8 mouse cellular contexts compared by ENCODE assay signal in genomic region chr17:47834482-47834767, GRCm38 (mm10). TPM values are rescaled to one million over a fixed set of nuclear protein-coding genes. Genes with fewer than 3 reads are reported as not detected.
DNase-seq lines count a peak whose midpoint lies in the region; ATAC-seq and TF ChIP-seq lines count a peak whose summit lies in the region.

Gene Mdfi (minus strand): TSS chr17:47834691.

- H3K9me3 ChIP-seq in E14TG2a.4 (ENCODE audit: low read length), result peaks cover 16% of the 10 kb centered on the region
- no peaks in the 10 kb centered on the region for H3K9me3 ChIP-seq in heart, embryonic 16.5 days (replicated peaks; ENCODE audit: control insufficient read depth, low read length)
- no peaks in the 10 kb centered on the region for H3K9me3 ChIP-seq in stomach, embryonic 16.5 days (replicated peaks; ENCODE audit: control insufficient read depth, low read length)

- peaks cover 86% of the 10 kb centered on the region for H3K27me3 ChIP-seq in E14TG2a.4 (ENCODE audit: insufficient read depth, low read length)
- 0 out of 2 replicates have a peak, but pooled peaks cover 2% of the 10 kb centered on the region for H3K27me3 ChIP-seq in heart, embryonic 16.5 days (ENCODE audit: control insufficient read depth, insufficient read depth, low read length)
- H3K27me3 ChIP-seq in stomach, embryonic 16.5 days (ENCODE audit: control insufficient read depth, insufficient read depth, low read length), result no peaks in the 10 kb centered on the region

- H3K36me3 ChIP-seq in E14TG2a.4 (ENCODE audit: insufficient read depth, low read length), result no peaks in the 10 kb centered on the region
- H3K36me3 ChIP-seq in heart, embryonic 16.5 days (ENCODE audit: control insufficient read depth, insufficient read depth), result no peaks in the 10 kb centered on the region
- no peaks in the 10 kb centered on the region for H3K36me3 ChIP-seq in stomach, embryonic 16.5 days (ENCODE audit: control insufficient read depth, insufficient read depth, low read length)

- peak within 1 kb of the TSS; percentile 84 for H3K27ac ChIP-seq in heart, embryonic 16.5 days (ENCODE audit: low read length)
- peak within 1 kb of the TSS; percentile 82 for H3K27ac ChIP-seq in stomach, embryonic 16.5 days (ENCODE audit: low read length)

- H3K4me3 ChIP-seq in E14TG2a.4 (replicated peaks; ENCODE audit: low read length), result peak within 1 kb of the TSS; percentile 84
- H3K4me3 ChIP-seq in heart, embryonic 16.5 days (ENCODE audit: low read length), result peak within 1 kb of the TSS; percentile 87
- peak within 1 kb of the TSS; percentile 70 for H3K4me3 ChIP-seq in stomach, embryonic 16.5 days (replicated peaks; ENCODE audit: low read length)

- peak within 1 kb of the TSS; percentile 94 for H3K4me2 ChIP-seq in heart, embryonic 16.5 days (ENCODE audit: low read depth, low read length)
- peak within 1 kb of the TSS; percentile 79 for H3K4me2 ChIP-seq in stomach, embryonic 16.5 days (ENCODE audit: low read depth, low read length)

- peak within 1 kb of the TSS; percentile 90 for H3K9ac ChIP-seq in heart, embryonic 16.5 days (ENCODE audit: low read length)
- peak within 1 kb of the TSS; percentile 80 for H3K9ac ChIP-seq in stomach, embryonic 16.5 days (ENCODE audit: low read length)

- TF ChIP-seq CTCF in E14TG2a.4 (conservative IDR thresholded peaks at IDR 0.05; ENCODE audit: low read length), result no peak

- WGBS in heart, embryonic 16.5 days, result 6% methylated on average over 18 of the region's 18 CpGs
- 7% methylated on average over 18 of the region's 18 CpGs for WGBS in stomach, embryonic 16.5 days

- DNase-seq in adrenal gland, adult 2 months, result peak; percentile 27
- no peak for DNase-seq in adrenal gland, postnatal 10 days
- peak; percentile 33 to 60 for DNase-seq in lung, adult 18-20 months
- DNase-seq in MN1 (ENCODE audit: low spot score), result no peak
- DNase-seq in cerebellum, postnatal 14 days, result no peak

- peaks cover 49% of the 10 kb centered on the region for H3K4me1 ChIP-seq in E14TG2a.4 (replicated peaks; ENCODE audit: low read depth, low read length)
- H3K4me1 ChIP-seq in heart, embryonic 16.5 days (ENCODE audit: control insufficient read depth, insufficient read depth, low read length), result peaks cover 30% of the 10 kb centered on the region
- peaks cover 28% of the 10 kb centered on the region for H3K4me1 ChIP-seq in stomach, embryonic 16.5 days (ENCODE audit: control insufficient read depth, insufficient read depth, low read length)

- no peak for ATAC-seq in heart, embryonic 16.5 days (replicated peaks; ENCODE audit: extremely low read depth, insufficient read depth, low FRiP score)
- ATAC-seq in stomach, embryonic 16.5 days (ENCODE audit: insufficient read depth, low FRiP score), result peak; percentile 29

RNA-seq across cellular contexts. Expression of gene Mdfi, which starts in this region (rescaled TPM):
- 1 to 10 TPM; 1.2 to 2.1 TPM for total RNA-seq in adrenal gland, adult 2 months (2021)
- 15.8 and 24.2 TPM in 2 replicates for polyA plus RNA-seq in adrenal gland, adult 2 months (2012; rRNA removed)
- total RNA-seq in adrenal gland, postnatal 10 days (2021), result 1 to 10 TPM; 4.2 to 5.3 TPM
- polyA plus RNA-seq in heart, embryonic 16.5 days (2015; fragmentation: Nextera tagmentation; extraction: Ambion mirVana), result 9.7 and 10.7 TPM in 2 replicates
- 10.4 and 11.2 TPM in 2 replicates for polyA plus RNA-seq in stomach, embryonic 16.5 days (2015; fragmentation: Nextera tagmentation; extraction: Ambion mirVana)

Comparison
In these comparisons a context has a peak if more than half of its experiments do, and no peak if none do; other contexts are left out.
1. DNase-seq: peak in adrenal gland, adult 2 months (single experiment) and lung, adult 18-20 months (2 of 2); none in adrenal gland, postnatal 10 days (single experiment), MN1 (single experiment) and cerebellum, postnatal 14 days (0 of 2).
2. Peak in every context shown above with its lines, with median percentiles within 50 percentile points of each other: H3K4me3 ChIP-seq.